Mouse (Mus musculus) cerebellum, adult 9-11 months (tissue): Measurements from ENCODE around the gene Rgp1.
"Not testable (repeated sequence)": the region's sequence is repeated elsewhere in the genome, so short reads cannot be mapped to it uniquely, and the experiment has no call there.

ENCODE experiments used
- DNase-seq: peaks from one replicate; pipeline ENCODE4 v3.0.0; 2022

Gene Rgp1

GRCm38 (mm10) chr4:43562769-43563600, 15.5 kb upstream of the Rgp1 start:
- no peak for DNase-seq

GRCm38 (mm10) chr4:43563601-43563875, 15.0 kb upstream of the Rgp1 start:
- DNase-seq, result no peak

- no peak for DNase-seq
Measured at GRCm38 (mm10) chr4:43564231-43564630, 14.3 kb upstream of the Rgp1 start.

- no peak for DNase-seq
Measured at GRCm38 (mm10) chr4:43567140-43567539, 11.4 kb upstream of the Rgp1 start.

GRCm38 (mm10) chr4:43571395-43572045, 7.0 kb upstream of the Rgp1 start:
- no peak for DNase-seq

- peak; percentile 5 for DNase-seq
Measured at GRCm38 (mm10) chr4:43573561-43573960, 5.0 kb upstream of the Rgp1 start.

GRCm38 (mm10) chr4:43575356-43575755, 3.2 kb upstream of the Rgp1 start:
- DNase-seq, result no peak

- no peak for DNase-seq
Measured at GRCm38 (mm10) chr4:43577237-43577881, 1.2 kb upstream of the Rgp1 start.

- no peak for DNase-seq
Measured at GRCm38 (mm10) chr4:43579256-43579655, 741 bp downstream of the Rgp1 start.

GRCm38 (mm10) chr4:43579731-43580130, 1.2 kb downstream of the Rgp1 start:
- no peak for DNase-seq

- no peak for DNase-seq
Measured at GRCm38 (mm10) chr4:43580721-43581120, 2.2 kb downstream of the Rgp1 start.

GRCm38 (mm10) chr4:43581381-43581780, 2.9 kb downstream of the Rgp1 start:
- DNase-seq, result no peak

GRCm38 (mm10) chr4:43582241-43582640, 3.7 kb downstream of the Rgp1 start:
- DNase-seq, result no peak

GRCm38 (mm10) chr4:43583421-43583820, 4.9 kb downstream of the Rgp1 start:
- no peak for DNase-seq

- no peak for DNase-seq
Measured at GRCm38 (mm10) chr4:43584444-43585416, 6.2 kb downstream of the Rgp1 start, which contains the start of gene Msmp. Gene Msmp (minus strand): TSS chr4:43584494.

GRCm38 (mm10) chr4:43585682-43586081, 7.2 kb downstream of the Rgp1 start:
- no peak for DNase-seq

- peak; percentile 18 for DNase-seq
Measured at GRCm38 (mm10) chr4:43586411-43586810, 7.9 kb downstream of the Rgp1 start.

- DNase-seq, result no peak
Measured at GRCm38 (mm10) chr4:43587681-43588080, 9.2 kb downstream of the Rgp1 start.

- no peak for DNase-seq
Measured at GRCm38 (mm10) chr4:43591543-43591942, 13.0 kb downstream of the Rgp1 start.

GRCm38 (mm10) chr4:43591961-43592360, 13.4 kb downstream of the Rgp1 start:
- no peak for DNase-seq

- DNase-seq, result no peak
Measured at GRCm38 (mm10) chr4:43593453-43593852, 14.9 kb downstream of the Rgp1 start.

- DNase-seq, result not testable (repeated sequence)
Measured at GRCm38 (mm10) chr4:43596597-43596996, 18.1 kb downstream of the Rgp1 start.

GRCm38 (mm10) chr4:43598200-43598599, 19.7 kb downstream of the Rgp1 start:
- DNase-seq, result no peak
